In genomic region chr19:25411353-25411752, GRCm38 (mm10) we compare ENCODE assay signal across 11 mouse cellular contexts.
A peak's percentile ranks its signal among the peaks of the same experiment; 100 is the strongest.
DNase-seq lines count a peak whose midpoint lies in the region; ATAC-seq and TF ChIP-seq lines count a peak whose summit lies in the region.
"Had no signal": no experiment of that assay in that cellular context is flagged by ENCODE, and none has a peak within 500 bp of the region (broad histone marks: within the 10 kb centered on the region; RNA-seq: fewer than 3 reads in every experiment).

No protein-coding gene starts in this region.

- no peaks in the 10 kb centered on the region for H3K36me3 ChIP-seq in forebrain, embryonic 15.5 days
- 0 out of 2 replicates have a peak, but pooled peaks cover 12% of the 10 kb centered on the region for H3K36me3 ChIP-seq in forebrain, embryonic 12.5 days (replicated peaks)
- peaks cover 27% of the 10 kb centered on the region for H3K36me3 ChIP-seq in heart, embryonic 16.5 days (ENCODE audit: control insufficient read depth, insufficient read depth)
- no peaks in the 10 kb centered on the region for H3K36me3 ChIP-seq in lung, postnatal 0 days (ENCODE audit: insufficient read depth, low read length)
- no peaks in the 10 kb centered on the region for H3K36me3 ChIP-seq in hindbrain, embryonic 11.5 days (ENCODE audit: control insufficient read depth, insufficient read depth, low read length)
- peaks cover 32% of the 10 kb centered on the region for H3K36me3 ChIP-seq in kidney, embryonic 14.5 days (ENCODE audit: control insufficient read depth, insufficient read depth, low read length)

- TF ChIP-seq CTCF in lung, postnatal 0 days (IDR thresholded peaks at IDR 0.05), result no peak

- H3K27ac ChIP-seq in forebrain, embryonic 15.5 days (replicated peaks), result 0 out of 2 replicates have a peak overlapping the region, but pooled peaks have one; percentile 42
- H3K27ac ChIP-seq in forebrain, embryonic 12.5 days, result no peak overlapping the region
- peak overlapping the region; percentile 58 for H3K27ac ChIP-seq in heart, embryonic 16.5 days (ENCODE audit: low read length)
- H3K27ac ChIP-seq in lung, postnatal 0 days (ENCODE audit: low read length), result no peak overlapping the region
- H3K27ac ChIP-seq in hindbrain, embryonic 11.5 days (ENCODE audit: low read depth, low read length), result no peak overlapping the region
- H3K27ac ChIP-seq in kidney, embryonic 14.5 days (ENCODE audit: low read depth, low read length), result no peak overlapping the region
- H3K27ac ChIP-seq: embryonic facial prominence, embryonic 15.5 days; kidney, postnatal 0 days; liver, embryonic 13.5 days had no signal

- DNase-seq in adrenal gland, postnatal 25 days, result peak; percentile 24
- peak; percentile 68 for DNase-seq in lung, postnatal 0 days (ENCODE audit: low spot score)
- DNase-seq in hindbrain, embryonic 11.5 days (ENCODE audit: low spot score), result no peak
- DNase-seq in frontal cortex, postnatal 14 days (ENCODE audit: low spot score in 2 of 2), result no peak
- DNase-seq: liver, embryonic 13.5 days had no signal

- no peaks in the 10 kb centered on the region; the same call in 1 of the 2 replicates for H3K27me3 ChIP-seq in forebrain, embryonic 15.5 days
- H3K27me3 ChIP-seq in forebrain, embryonic 12.5 days, result peaks cover 7% of the 10 kb centered on the region; the same call in 1 of the 2 replicates
- no peaks in the 10 kb centered on the region for H3K27me3 ChIP-seq in heart, embryonic 16.5 days (ENCODE audit: control insufficient read depth, insufficient read depth, low read length)
- H3K27me3 ChIP-seq in lung, postnatal 0 days (replicated peaks; ENCODE audit: insufficient read depth, low read length), result no peaks in the 10 kb centered on the region
- H3K27me3 ChIP-seq in hindbrain, embryonic 11.5 days (ENCODE audit: control insufficient read depth, insufficient read depth, low read length), result no peaks in the 10 kb centered on the region
- no peaks in the 10 kb centered on the region for H3K27me3 ChIP-seq in kidney, embryonic 14.5 days (ENCODE audit: control insufficient read depth, insufficient read depth, low read length)
- H3K27me3 ChIP-seq: embryonic facial prominence, embryonic 15.5 days had no signal

- WGBS in forebrain, embryonic 15.5 days, result 78% methylated on average over 17 of the region's 17 CpGs
- 93% methylated on average over 17 of the region's 17 CpGs for WGBS in forebrain, embryonic 12.5 days
- WGBS in heart, embryonic 16.5 days, result 46% methylated on average over 17 of the region's 17 CpGs
- WGBS in lung, postnatal 0 days, result 54% methylated on average over 17 of the region's 17 CpGs
- 88% methylated on average over 17 of the region's 17 CpGs for WGBS in hindbrain, embryonic 11.5 days
- 86% methylated on average over 17 of the region's 17 CpGs for WGBS in kidney, embryonic 14.5 days

- no peak overlapping the region for H3K4me2 ChIP-seq in forebrain, embryonic 15.5 days (replicated peaks)
- no peak overlapping the region for H3K4me2 ChIP-seq in forebrain, embryonic 12.5 days
- peak overlapping the region; percentile 44 for H3K4me2 ChIP-seq in heart, embryonic 16.5 days (ENCODE audit: low read depth, low read length)
- H3K4me2 ChIP-seq in lung, postnatal 0 days (replicated peaks; ENCODE audit: low read depth, low read length), result no peak overlapping the region
- no peak overlapping the region for H3K4me2 ChIP-seq in hindbrain, embryonic 11.5 days (replicated peaks; ENCODE audit: low read depth, low read length)
- no peak overlapping the region for H3K4me2 ChIP-seq in kidney, embryonic 14.5 days (replicated peaks; ENCODE audit: low read depth, low read length)
- H3K4me2 ChIP-seq: embryonic facial prominence, embryonic 15.5 days; liver, embryonic 13.5 days had no signal

- H3K4me1 ChIP-seq in forebrain, embryonic 15.5 days, result peaks cover 16% of the 10 kb centered on the region
- H3K4me1 ChIP-seq in forebrain, embryonic 12.5 days, result peaks cover 14% of the 10 kb centered on the region
- H3K4me1 ChIP-seq in heart, embryonic 16.5 days (ENCODE audit: control insufficient read depth, insufficient read depth, low read length), result peaks cover 34% of the 10 kb centered on the region
- H3K4me1 ChIP-seq in lung, postnatal 0 days (ENCODE audit: insufficient read depth, low read depth, low read length), result no peaks in the 10 kb centered on the region
- peaks cover 2% of the 10 kb centered on the region; the same call in 1 of the 2 replicates for H3K4me1 ChIP-seq in hindbrain, embryonic 11.5 days (replicated peaks; ENCODE audit: control insufficient read depth, insufficient read depth, low read length)
- H3K4me1 ChIP-seq in kidney, embryonic 14.5 days (ENCODE audit: control insufficient read depth, insufficient read depth, low read length), result peaks cover 13% of the 10 kb centered on the region; the same call in 1 of the 2 replicates
- H3K4me1 ChIP-seq: liver, embryonic 13.5 days had no signal

- H3K9me3 ChIP-seq in forebrain, embryonic 15.5 days, result no peaks in the 10 kb centered on the region
- no peaks in the 10 kb centered on the region for H3K9me3 ChIP-seq in forebrain, embryonic 12.5 days
- H3K9me3 ChIP-seq in heart, embryonic 16.5 days (replicated peaks; ENCODE audit: control insufficient read depth, low read length), result no peaks in the 10 kb centered on the region
- H3K9me3 ChIP-seq in lung, postnatal 0 days (ENCODE audit: low read length), result no peaks in the 10 kb centered on the region
- H3K9me3 ChIP-seq in hindbrain, embryonic 11.5 days (ENCODE audit: control insufficient read depth, low read length), result no peaks in the 10 kb centered on the region
- H3K9me3 ChIP-seq in kidney, embryonic 14.5 days (ENCODE audit: control insufficient read depth, low read length), result no peaks in the 10 kb centered on the region
- H3K9me3 ChIP-seq: embryonic facial prominence, embryonic 15.5 days; liver, embryonic 13.5 days had no signal

- ATAC-seq in forebrain, embryonic 15.5 days (replicated peaks), result peak; percentile 41
- no peak for ATAC-seq in forebrain, embryonic 12.5 days (ENCODE audit: low FRiP score)
- ATAC-seq in heart, embryonic 16.5 days (replicated peaks; ENCODE audit: extremely low read depth, insufficient read depth, low FRiP score), result no peak
- ATAC-seq in lung, postnatal 0 days, result peak; percentile 25; the same call in 1 of the 2 replicates
- no peak for ATAC-seq in hindbrain, embryonic 11.5 days (ENCODE audit: low FRiP score)
- no peak for ATAC-seq in kidney, embryonic 14.5 days (ENCODE audit: low FRiP score, low TSS enrichment)

- no peak overlapping the region for H3K9ac ChIP-seq in forebrain, embryonic 15.5 days (replicated peaks)
- H3K9ac ChIP-seq in forebrain, embryonic 12.5 days, result no peak overlapping the region
- H3K9ac ChIP-seq in heart, embryonic 16.5 days (ENCODE audit: low read length), result peak overlapping the region; percentile 35; the same call in 1 of the 2 replicates
- no peak overlapping the region for H3K9ac ChIP-seq in lung, postnatal 0 days (replicated peaks; ENCODE audit: low read depth)
- H3K9ac ChIP-seq in hindbrain, embryonic 11.5 days (ENCODE audit: low read depth, low read length), result no peak overlapping the region
- no peak overlapping the region for H3K9ac ChIP-seq in kidney, embryonic 14.5 days (ENCODE audit: low read depth, low read length)
- H3K9ac ChIP-seq: embryonic facial prominence, embryonic 15.5 days; liver, embryonic 13.5 days had no signal

- no peak for TF ChIP-seq EP300 in lung, postnatal 0 days (IDR thresholded peaks at IDR 0.05)

- H3K4me3 ChIP-seq in forebrain, embryonic 15.5 days, result no peak overlapping the region
- H3K4me3 ChIP-seq in forebrain, embryonic 12.5 days (replicated peaks), result no peak overlapping the region
- peak overlapping the region; percentile 13; the same call in 1 of the 2 replicates for H3K4me3 ChIP-seq in heart, embryonic 16.5 days (ENCODE audit: low read length)
- H3K4me3 ChIP-seq in lung, postnatal 0 days (ENCODE audit: low read depth, low read length), result no peak overlapping the region
- H3K4me3 ChIP-seq in hindbrain, embryonic 11.5 days (ENCODE audit: low read depth, low read length), result no peak overlapping the region
- no peak overlapping the region for H3K4me3 ChIP-seq in kidney, embryonic 14.5 days (ENCODE audit: low read length)
- H3K4me3 ChIP-seq: embryonic facial prominence, embryonic 15.5 days; liver, embryonic 13.5 days had no signal

Comparison
In these comparisons a context has a peak if more than half of its experiments do, and no peak if none do; other contexts are left out.
1. ATAC-seq: peak in forebrain, embryonic 15.5 days (single experiment) and lung, postnatal 0 days (single experiment); none in forebrain, embryonic 12.5 days (single experiment), heart, embryonic 16.5 days (single experiment), hindbrain, embryonic 11.5 days (single experiment) and kidney, embryonic 14.5 days (single experiment).
2. H3K27ac ChIP-seq: peak in forebrain, embryonic 15.5 days (single experiment) and heart, embryonic 16.5 days (single experiment); none in forebrain, embryonic 12.5 days (single experiment), lung, postnatal 0 days (single experiment), hindbrain, embryonic 11.5 days (single experiment) and kidney, embryonic 14.5 days (single experiment).
3. DNase-seq: peak in adrenal gland, postnatal 25 days (single experiment) and lung, postnatal 0 days (single experiment); none in hindbrain, embryonic 11.5 days (single experiment) and frontal cortex, postnatal 14 days (0 of 2).